Mouse (Mus musculus) heart, embryonic 12.5 days (tissue): ENCODE results near the gene Gm20388. TPM values are rescaled to one million over a fixed set of nuclear protein-coding genes. Genes with fewer than 3 reads are reported as not detected.

Source experiments
- ATAC-seq: fragments of 200-750 bp; cut with Nextera tagmentation; 2 replicates; pipeline ENCODE4 v1.8.0; 2017; ENCODE audit warnings: moderate TSS enrichment, moderate library complexity; ENCODE audit not compliant: insufficient number of reproducible peaks, low FRiP score
- H3K27ac ChIP-seq: fragments of 300-500 bp; sonication (generic); 2 replicates; pipeline ENCODE4 v1.5.1; 2016; ENCODE audit warnings: mild to moderate bottlenecking, moderate library complexity; ENCODE audit not compliant: poor library complexity, severe bottlenecking
- H3K27me3 ChIP-seq: fragments of 300-500 bp; sonication (generic); replicated peaks from 2 replicates; pipeline ENCODE4 v1.6.1; 2016; ENCODE audit warnings: mild to moderate bottlenecking, moderate library complexity
- H3K36me3 ChIP-seq: fragments of 300-500 bp; sonication (generic); 2 replicates; pipeline ENCODE4 v1.6.1; 2016; ENCODE audit warnings: mild to moderate bottlenecking, moderate library complexity
- H3K4me1 ChIP-seq: fragments of 300-500 bp; sonication (generic); replicated peaks from 2 replicates; pipeline ENCODE4 v1.6.1; 2016; ENCODE audit warnings: mild to moderate bottlenecking
- H3K4me2 ChIP-seq: fragments of 300-500 bp; sonication (generic); 2 replicates; pipeline ENCODE4 v1.6.1; 2016; ENCODE audit warnings: mild to moderate bottlenecking, moderate library complexity
- H3K4me3 ChIP-seq: fragments of 300-500 bp; sonication (generic); 2 replicates; pipeline ENCODE4 v1.5.1; 2016; ENCODE audit warnings: mild to moderate bottlenecking
- H3K9ac ChIP-seq: fragments of 300-500 bp; sonication (generic); 2 replicates; pipeline ENCODE4 v1.6.1; 2016; ENCODE audit warnings: mild to moderate bottlenecking, moderate library complexity
- H3K9me3 ChIP-seq: fragments of 300-500 bp; sonication (generic); replicated peaks from 2 replicates; pipeline ENCODE4 v1.6.1; 2016; ENCODE audit warnings: mild to moderate bottlenecking, moderate library complexity
- WGBS: fragments of 180-500 bp; shearing (Covaris S2); methylation state at CpG from one replicate; pipeline ENCODE4 v1.1.7; 2016; 5-methylcytosine and 5-hydroxymethylcytosine counted together
- polyA plus RNA-seq: library from polyadenylated mRNA; unstranded; fragments of >200 nt; fragmentation: Nextera tagmentation; extraction: Ambion mirVana; gene quantifications from 2 replicates; pipeline ENCODE4 v1.2.1, GENCODE M21; 2016

Gene Gm20388
- polyA plus RNA-seq, 1 experiment from 2014 or later, result not detected

DNA sequence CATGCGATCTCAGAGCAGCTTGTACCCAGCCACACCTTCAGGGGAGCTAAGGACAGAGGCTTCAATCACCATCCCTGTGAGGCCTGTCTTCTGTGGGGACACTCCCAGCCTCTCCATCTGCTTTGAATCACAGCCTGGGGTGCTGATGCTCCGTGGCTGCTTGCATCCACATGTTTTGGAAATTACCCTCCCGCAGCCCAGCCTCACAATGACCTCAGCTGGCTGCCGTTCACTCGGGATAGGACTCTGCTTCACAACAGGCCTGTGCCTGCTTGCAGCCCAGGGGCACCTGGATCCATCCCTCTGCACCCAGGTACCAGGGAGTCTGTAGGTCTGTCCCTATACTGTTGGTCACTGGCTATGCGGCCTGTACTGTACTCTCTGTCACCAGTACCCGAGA, 2153.7 kb downstream of the Gm20388 start:
- H3K27me3 ChIP-seq, result peaks cover 30% of the 10 kb centered on the region
- H3K9ac ChIP-seq, result no peak overlapping the region
- H3K27ac ChIP-seq, result no peak overlapping the region
- no peak for ATAC-seq
- H3K36me3 ChIP-seq, result no peaks in the 10 kb centered on the region
- no peak overlapping the region for H3K4me3 ChIP-seq
- H3K4me1 ChIP-seq, result 0 out of 2 replicates have a peak, but pooled peaks cover 4% of the 10 kb centered on the region
- H3K4me2 ChIP-seq, result no peak overlapping the region
- H3K9me3 ChIP-seq, result no peaks in the 10 kb centered on the region
- 70% methylated on average over 7 of the region's 7 CpGs for WGBS

DNA sequence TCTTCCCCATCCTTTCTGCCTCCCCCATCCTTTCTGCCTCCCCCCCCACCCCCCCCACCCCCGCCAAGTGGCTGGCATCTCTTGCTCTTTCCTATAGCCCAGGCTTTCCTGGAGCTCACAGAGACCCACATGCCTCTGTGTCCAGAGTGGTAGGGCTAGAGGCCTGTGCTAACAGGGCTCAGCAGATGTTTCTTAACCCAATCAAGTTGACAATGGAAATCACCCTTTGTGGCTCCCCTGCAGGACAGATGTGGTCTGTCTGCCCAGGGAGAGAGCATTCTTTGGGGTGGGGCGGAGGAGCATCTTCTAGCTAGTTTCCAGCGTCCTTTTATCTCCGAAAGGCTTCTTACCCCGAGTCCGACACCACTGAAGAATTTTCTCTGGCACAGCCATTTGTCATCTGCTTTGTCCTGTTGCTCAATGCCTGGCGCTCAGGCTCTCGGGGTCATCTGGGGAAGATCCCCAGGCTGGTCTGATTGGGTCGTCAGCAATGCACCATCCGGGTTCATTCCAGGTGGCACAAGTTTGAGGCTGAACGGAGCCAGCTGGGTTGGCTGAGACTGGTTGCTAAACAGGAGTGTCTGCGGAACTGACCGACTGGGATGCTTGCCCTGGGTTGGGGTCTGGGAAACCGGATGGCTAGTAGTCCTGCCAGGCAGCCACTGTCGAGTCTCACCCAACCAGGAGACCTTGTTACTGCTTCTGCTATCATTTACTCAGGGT, 2157.3 kb downstream of the Gm20388 start:
- H3K27ac ChIP-seq, result no peak overlapping the region
- no peak overlapping the region for H3K9ac ChIP-seq
- no peak overlapping the region for H3K4me3 ChIP-seq
- WGBS, result 55% methylated on average over 15 of the region's 15 CpGs
- H3K9me3 ChIP-seq, result no peaks in the 10 kb centered on the region
- ATAC-seq, result no peak
- H3K4me1 ChIP-seq, result peaks cover 5% of the 10 kb centered on the region; the same call in 1 of the 2 replicates
- H3K27me3 ChIP-seq, result peaks cover 35% of the 10 kb centered on the region
- H3K4me2 ChIP-seq, result no peak overlapping the region
- no peaks in the 10 kb centered on the region for H3K36me3 ChIP-seq

DNA sequence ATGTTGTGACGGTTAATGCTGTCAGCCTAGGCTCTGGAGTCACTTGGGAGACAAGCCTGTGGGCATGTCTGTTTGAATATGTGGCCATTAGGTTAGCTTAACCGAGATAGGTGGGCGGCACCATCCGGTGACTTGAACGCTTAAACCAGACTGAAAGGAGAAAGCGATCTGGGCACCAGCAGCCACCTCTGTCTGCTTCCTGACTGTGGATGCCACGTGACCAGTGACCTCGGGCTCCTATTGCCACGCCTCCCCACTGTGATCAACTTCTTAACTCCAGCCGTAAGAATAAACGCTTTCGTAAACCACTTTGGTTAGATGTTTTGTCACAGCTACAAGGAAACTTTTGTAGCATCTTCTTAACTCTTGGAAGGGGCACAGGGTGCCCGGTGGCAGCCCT, 2158.0 kb downstream of the Gm20388 start:
- H3K27ac ChIP-seq, result no peak overlapping the region
- no peak for ATAC-seq
- no peaks in the 10 kb centered on the region for H3K9me3 ChIP-seq
- H3K36me3 ChIP-seq, result no peaks in the 10 kb centered on the region
- H3K4me2 ChIP-seq, result no peak overlapping the region
- no peak overlapping the region for H3K9ac ChIP-seq
- peaks cover 35% of the 10 kb centered on the region for H3K27me3 ChIP-seq
- peaks cover 5% of the 10 kb centered on the region; the same call in 1 of the 2 replicates for H3K4me1 ChIP-seq
- H3K4me3 ChIP-seq, result no peak overlapping the region
- WGBS, result 81% methylated on average over 13 of the region's 13 CpGs

DNA sequence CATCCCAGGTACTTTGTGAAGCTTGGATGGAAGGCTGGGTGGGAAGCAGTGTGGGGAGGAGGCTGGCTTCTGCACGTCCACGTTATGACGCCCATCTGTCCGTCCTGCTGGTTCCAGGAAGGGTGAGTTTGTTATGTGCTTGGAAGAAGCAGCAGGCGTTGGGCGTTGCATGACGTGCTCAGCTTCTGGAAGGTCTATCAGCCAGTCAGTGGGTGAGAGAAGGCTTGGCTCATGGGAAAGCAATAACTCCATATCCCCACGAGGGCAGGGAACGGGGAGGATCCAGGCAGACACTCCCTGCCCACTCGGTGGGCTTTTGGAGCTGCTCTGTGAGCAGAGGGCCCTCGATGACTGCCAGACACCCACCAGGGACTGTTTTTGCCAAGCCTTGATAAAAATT, 2158.6 kb downstream of the Gm20388 start:
- Histone ChIP-seq H3K27ac (no peak overlapping the region), H3K4me1 (peaks cover 6% of the 10 kb centered on the region; the same call in 1 of the 2 replicates), H3K27me3 (peaks cover 32% of the 10 kb centered on the region), H3K4me2 (no peak overlapping the region), H3K36me3 (no peaks in the 10 kb centered on the region), H3K4me3 (no peak overlapping the region), H3K9me3 (no peaks in the 10 kb centered on the region), H3K9ac (no peak overlapping the region)
- ATAC-seq, result no peak
- 68% methylated on average over 11 of the region's 11 CpGs for WGBS

DNA sequence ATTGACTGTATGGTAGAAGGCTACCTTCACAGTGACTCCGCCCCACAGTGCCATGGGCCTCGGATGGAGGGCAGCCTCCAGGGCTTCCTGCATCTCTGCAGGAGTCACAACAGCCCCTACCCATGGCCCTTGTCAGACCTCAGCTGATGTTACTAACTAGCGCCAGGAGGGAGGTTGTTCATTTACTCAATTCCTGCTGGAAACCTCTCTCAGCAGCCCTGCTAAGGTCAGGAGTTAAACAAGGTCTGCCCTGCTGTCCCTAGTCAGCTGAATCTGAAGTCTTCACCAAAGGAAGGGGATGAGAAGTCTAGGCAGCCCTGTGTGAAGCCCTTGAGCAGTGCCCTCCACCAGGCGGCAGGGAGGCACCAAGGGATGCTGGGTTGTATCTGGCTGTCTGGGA, 2160.6 kb downstream of the Gm20388 start:
- no peak overlapping the region for H3K4me3 ChIP-seq
- no peak overlapping the region for H3K9ac ChIP-seq
- 69% methylated on average over 4 of the region's 4 CpGs for WGBS
- ATAC-seq, result no peak
- peaks cover 19% of the 10 kb centered on the region for H3K4me1 ChIP-seq
- peaks cover 36% of the 10 kb centered on the region for H3K27me3 ChIP-seq
- H3K4me2 ChIP-seq, result no peak overlapping the region
- no peak overlapping the region for H3K27ac ChIP-seq
- H3K9me3 ChIP-seq, result no peaks in the 10 kb centered on the region
- H3K36me3 ChIP-seq, result no peaks in the 10 kb centered on the region

DNA sequence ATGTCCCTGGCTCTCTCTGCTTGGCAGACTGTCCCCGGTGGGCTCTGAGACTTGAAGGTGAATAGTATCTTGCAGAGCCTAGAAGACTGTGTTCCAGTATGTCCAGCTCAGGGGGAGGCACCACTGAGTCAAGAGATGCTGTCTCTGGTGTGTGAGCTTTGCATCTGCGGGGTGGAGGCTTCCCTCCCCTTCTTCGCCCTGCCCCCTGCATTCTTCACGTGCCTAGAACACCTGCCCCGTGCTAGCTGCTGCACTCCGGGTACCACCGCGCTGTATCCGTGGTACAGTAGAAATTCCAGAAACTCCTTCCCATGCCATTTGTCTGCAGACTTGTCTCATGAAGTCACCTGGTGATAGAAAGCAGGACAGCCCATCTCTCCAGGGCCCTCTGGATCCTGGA, 2163.3 kb downstream of the Gm20388 start:
- Histone ChIP-seq H3K4me2 (no peak overlapping the region), H3K36me3 (no peaks in the 10 kb centered on the region), H3K9ac (no peak overlapping the region), H3K4me3 (no peak overlapping the region), H3K27me3 (peaks cover 22% of the 10 kb centered on the region), H3K4me1 (peaks cover 30% of the 10 kb centered on the region), H3K27ac (no peak overlapping the region), H3K9me3 (no peaks in the 10 kb centered on the region)
- no peak for ATAC-seq
- WGBS, result 62% methylated on average over 9 of the region's 9 CpGs

DNA sequence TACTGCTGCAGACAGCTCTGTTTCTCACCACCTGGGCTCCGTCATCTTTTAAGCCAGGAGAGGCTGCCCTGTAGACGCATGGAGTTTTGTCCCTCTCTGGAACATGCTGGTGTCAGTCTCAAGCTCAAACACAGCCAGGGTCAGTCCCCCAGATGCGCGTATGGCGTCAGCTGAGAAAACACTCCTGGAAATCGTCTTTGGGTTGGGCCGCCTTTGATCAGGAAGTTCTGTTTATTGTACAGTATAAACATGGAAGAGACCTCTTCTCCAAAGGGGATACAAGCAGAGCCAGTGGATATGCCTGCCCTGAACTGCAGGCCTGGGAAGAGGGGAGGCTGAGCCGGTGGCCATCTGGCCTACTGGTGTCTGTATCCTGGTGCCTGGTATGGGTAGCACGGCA, 2163.8 kb downstream of the Gm20388 start:
- H3K36me3 ChIP-seq, result no peaks in the 10 kb centered on the region
- H3K9ac ChIP-seq, result no peak overlapping the region
- no peaks in the 10 kb centered on the region for H3K9me3 ChIP-seq
- WGBS, result 52% methylated on average over 9 of the region's 9 CpGs
- no peak for ATAC-seq
- H3K4me2 ChIP-seq, result no peak overlapping the region
- H3K27ac ChIP-seq, result no peak overlapping the region
- no peak overlapping the region for H3K4me3 ChIP-seq
- H3K27me3 ChIP-seq, result peaks cover 19% of the 10 kb centered on the region
- H3K4me1 ChIP-seq, result peaks cover 28% of the 10 kb centered on the region

DNA sequence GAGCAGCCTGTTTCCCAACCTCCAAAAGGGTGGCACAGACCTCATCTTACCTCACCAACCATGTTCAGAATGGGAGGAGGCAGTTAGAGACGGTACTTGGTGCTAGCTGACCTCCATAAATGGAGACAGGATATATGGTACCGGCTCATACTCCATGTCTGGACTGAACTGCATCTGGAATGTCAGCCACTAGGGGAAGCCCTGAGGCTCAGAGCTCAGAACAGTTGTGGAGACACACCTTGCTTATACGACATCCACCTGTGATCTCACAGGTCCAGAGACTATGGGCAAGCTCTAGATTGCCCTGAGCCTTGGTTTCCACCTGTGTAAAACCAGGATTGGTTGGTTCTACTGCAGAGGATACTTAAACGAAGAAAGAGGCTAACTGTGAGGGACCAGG, 2164.3 kb downstream of the Gm20388 start:
- 61% methylated on average over 4 of the region's 4 CpGs for WGBS
- Histone ChIP-seq H3K4me3 (no peak overlapping the region), H3K4me2 (no peak overlapping the region), H3K4me1 (peaks cover 25% of the 10 kb centered on the region), H3K27ac (no peak overlapping the region), H3K27me3 (peaks cover 19% of the 10 kb centered on the region), H3K9me3 (no peaks in the 10 kb centered on the region), H3K36me3 (no peaks in the 10 kb centered on the region), H3K9ac (no peak overlapping the region)
- no peak for ATAC-seq

DNA sequence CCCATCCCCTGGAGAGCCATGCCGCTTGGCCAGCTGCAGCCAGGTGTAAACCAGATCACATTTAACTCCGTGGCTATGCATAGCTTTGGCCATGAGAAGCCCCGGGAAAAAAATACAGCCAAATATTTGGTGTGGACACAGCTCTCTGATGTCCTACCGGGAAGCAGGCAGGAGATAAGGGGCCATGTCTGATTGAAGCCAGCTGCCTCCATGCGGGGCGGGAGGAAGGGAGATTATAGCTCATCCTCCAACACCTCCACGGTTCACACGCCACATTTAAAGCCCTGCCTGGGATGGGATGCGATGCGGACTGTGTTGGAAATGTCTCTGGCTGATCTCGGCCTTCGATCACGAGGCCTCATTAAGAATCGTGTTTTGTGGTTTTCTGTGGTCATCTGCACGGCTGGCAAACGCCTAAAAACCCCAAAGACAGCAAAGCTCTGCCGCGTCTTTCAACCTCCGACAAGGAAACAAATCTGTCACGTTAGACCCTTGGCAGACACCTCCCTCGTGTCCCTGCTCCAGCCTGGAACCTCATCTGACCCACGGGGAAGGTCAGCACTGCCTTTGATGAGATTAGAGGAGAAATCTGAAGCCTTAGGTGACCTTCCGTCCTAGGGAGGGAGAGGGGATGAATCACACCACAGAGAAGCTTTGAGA, 2165.7 kb downstream of the Gm20388 start:
- Histone ChIP-seq H3K9me3 (no peaks in the 10 kb centered on the region), H3K4me2 (peak overlapping the region; percentile 20; the same call in 1 of the 2 replicates), H3K27ac (no peak overlapping the region), H3K36me3 (no peaks in the 10 kb centered on the region), H3K4me3 (no peak overlapping the region), H3K4me1 (peaks cover 31% of the 10 kb centered on the region), H3K27me3 (peaks cover 17% of the 10 kb centered on the region), H3K9ac (no peak overlapping the region)
- 14% methylated on average over 23 of the region's 23 CpGs for WGBS
- ATAC-seq, result no peak

DNA sequence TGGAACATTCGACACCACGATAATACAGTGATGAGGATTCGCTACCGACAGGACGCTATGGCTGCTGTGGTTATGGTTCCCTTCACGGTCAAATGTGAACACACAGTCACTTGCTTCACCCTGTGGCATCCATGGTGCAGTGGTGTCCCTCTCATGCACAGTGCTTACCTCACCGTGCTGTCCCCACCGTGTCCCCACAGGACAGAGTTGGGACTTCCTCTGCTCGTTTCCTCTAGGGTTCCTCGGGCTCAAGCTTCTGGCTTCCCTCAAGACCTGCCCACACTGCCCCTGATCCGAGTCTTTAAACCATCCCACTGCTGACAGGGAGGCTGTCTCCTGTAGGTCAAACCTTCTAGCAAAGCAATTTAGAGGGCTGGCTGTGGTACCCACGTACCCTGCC, 2167.7 kb downstream of the Gm20388 start:
- Histone ChIP-seq H3K27me3 (peaks cover 16% of the 10 kb centered on the region), H3K4me3 (no peak overlapping the region), H3K4me2 (no peak overlapping the region), H3K9me3 (no peaks in the 10 kb centered on the region), H3K27ac (no peak overlapping the region), H3K9ac (no peak overlapping the region), H3K36me3 (no peaks in the 10 kb centered on the region), H3K4me1 (peaks cover 34% of the 10 kb centered on the region)
- 79% methylated on average over 12 of the region's 12 CpGs for WGBS
- no peak for ATAC-seq

DNA sequence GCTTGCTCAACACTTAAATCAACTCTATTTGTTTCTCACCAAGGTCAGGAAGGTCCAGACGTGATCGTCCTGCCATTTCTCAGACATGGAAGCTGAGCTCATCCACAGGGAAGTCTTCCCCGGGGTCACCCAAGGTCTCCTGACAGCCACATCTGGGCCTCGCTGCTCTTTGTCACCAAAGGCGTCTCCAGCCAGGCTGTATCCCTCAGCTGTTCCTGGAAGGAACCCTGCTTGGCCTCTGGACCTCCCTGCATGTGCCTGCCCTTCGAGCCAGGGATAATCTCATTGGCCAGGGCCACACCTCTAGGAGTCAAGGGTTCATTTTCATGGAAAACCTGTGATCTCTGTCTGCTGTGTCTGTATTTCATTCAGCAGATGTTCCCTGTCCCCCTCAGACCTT, 2168.5 kb downstream of the Gm20388 start:
- no peak overlapping the region for H3K4me2 ChIP-seq
- no peak overlapping the region for H3K4me3 ChIP-seq
- no peak for ATAC-seq
- H3K9ac ChIP-seq, result no peak overlapping the region
- peaks cover 16% of the 10 kb centered on the region for H3K27me3 ChIP-seq
- H3K27ac ChIP-seq, result no peak overlapping the region
- no peaks in the 10 kb centered on the region for H3K36me3 ChIP-seq
- 59% methylated on average over 6 of the region's 6 CpGs for WGBS
- peaks cover 38% of the 10 kb centered on the region for H3K4me1 ChIP-seq
- no peaks in the 10 kb centered on the region for H3K9me3 ChIP-seq
